Mouse (Mus musculus): Measurements from ENCODE around the gene Bmper.

DNA sequence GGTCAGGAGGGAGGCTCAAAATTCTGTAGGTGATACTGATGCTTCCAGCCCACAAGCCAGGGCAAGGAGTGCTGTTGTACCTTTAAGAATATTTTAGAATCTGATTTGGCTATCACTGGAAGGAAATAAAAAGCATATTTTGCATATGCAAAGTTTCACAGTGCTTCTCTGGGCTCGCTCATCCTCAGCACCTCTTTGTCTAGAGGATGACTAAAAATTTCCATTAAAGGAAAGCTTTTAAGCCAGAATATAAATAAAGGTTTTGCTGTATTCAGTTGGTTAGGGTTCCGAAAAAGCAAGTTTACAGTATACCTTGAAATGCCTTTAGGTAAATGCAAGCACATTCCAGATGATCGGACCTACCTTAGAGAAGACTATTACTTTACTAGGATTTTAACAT, 105.0 kb downstream of the Bmper start:
- TF ChIP-seq GATA1 (IDR thresholded peaks at IDR 0.05; ENCODE audit: borderline replicate concordance, low read length) (no peak), FLI1 (IDR thresholded peaks at IDR 0.05; ENCODE audit: low read length) (no peak)

Measured in megakaryocyte, embryonic 14.5 days (primary cell).